Mouse (Mus musculus): ENCODE measurements around the gene Fry. TPM values are rescaled to one million over a fixed set of nuclear protein-coding genes. Genes with fewer than 3 reads are reported as not detected.

The Fry gene
- total RNA-seq, 1 experiment from 2014 or later, result 51.4 TPM

- no peak for ATAC-seq (replicated peaks; ENCODE audit: insufficient number of reproducible peaks, low FRiP score, low TSS enrichment, poor library complexity, severe bottlenecking)
These were observed 77.2 kb downstream of the Fry start for GRCm38 (mm10) chr5:150195514-150196210.

DNA sequence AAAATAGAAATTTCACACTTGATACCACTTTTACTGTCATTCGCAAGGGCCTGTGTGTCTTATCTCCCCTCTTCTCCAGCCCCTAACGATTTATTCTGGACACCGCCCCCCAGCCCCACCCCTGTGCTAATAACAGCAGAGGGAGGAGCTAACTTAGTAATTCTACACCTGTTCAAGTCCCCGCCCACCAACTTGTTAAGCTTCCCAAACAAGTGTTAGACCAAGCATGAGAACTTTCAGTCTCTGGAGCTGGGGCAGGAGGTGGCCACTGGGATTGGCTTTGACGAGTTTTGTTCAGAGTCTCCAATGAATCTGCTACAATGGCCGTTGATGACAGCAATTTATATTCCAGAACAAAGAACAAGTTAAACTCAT is 77.8 kb downstream of the Fry start:
- ATAC-seq (replicated peaks; ENCODE audit: insufficient number of reproducible peaks, low FRiP score, low TSS enrichment, poor library complexity, severe bottlenecking), result no peak

GRCm38 (mm10) chr5:150196881-150197311 is 78.5 kb downstream of the Fry start:
- no peak for ATAC-seq (replicated peaks; ENCODE audit: insufficient number of reproducible peaks, low FRiP score, low TSS enrichment, poor library complexity, severe bottlenecking)

DNA sequence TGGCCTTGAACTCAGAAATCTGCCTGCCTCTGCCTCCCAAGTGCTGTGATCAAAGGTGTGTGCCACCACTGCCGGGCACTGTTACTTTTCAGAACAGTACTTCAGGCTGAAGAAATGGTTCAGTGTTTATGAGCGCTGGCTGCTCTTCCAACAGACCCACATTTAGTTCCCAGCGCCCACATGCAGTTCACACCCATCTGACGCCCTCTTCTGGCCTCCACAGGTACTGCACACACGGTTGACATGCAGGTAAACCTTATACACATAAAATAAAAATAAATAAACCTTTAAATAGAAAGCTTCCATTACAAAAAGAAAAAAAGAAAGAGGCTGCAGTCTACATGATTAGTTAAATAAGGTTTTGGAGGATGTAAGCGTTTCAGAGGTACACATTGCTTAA is 88.3 kb downstream of the Fry start:
- no peak for ATAC-seq (replicated peaks; ENCODE audit: insufficient number of reproducible peaks, low FRiP score, low TSS enrichment, poor library complexity, severe bottlenecking)

DNA sequence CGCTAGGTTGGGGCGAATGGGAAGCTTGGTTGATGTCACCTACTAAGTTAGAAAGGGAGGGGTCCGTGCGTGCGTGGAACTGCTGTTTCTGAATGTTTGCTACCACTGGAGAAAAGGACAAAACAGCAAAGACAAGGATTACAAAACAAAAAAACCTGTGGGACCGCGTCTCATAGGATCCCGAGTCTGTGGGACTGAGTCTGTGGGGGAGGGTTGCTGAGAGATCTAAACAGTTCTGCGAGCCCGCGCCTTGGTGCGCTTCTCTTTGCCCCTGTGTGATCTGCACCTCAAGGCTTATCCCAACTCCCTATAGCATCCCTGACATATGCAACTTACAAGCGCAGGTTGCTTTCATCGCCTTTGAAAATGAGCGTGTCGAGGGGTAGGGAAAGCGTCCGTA is 89.2 kb downstream of the Fry start:
- ATAC-seq (replicated peaks; ENCODE audit: insufficient number of reproducible peaks, low FRiP score, low TSS enrichment, poor library complexity, severe bottlenecking), result no peak

DNA sequence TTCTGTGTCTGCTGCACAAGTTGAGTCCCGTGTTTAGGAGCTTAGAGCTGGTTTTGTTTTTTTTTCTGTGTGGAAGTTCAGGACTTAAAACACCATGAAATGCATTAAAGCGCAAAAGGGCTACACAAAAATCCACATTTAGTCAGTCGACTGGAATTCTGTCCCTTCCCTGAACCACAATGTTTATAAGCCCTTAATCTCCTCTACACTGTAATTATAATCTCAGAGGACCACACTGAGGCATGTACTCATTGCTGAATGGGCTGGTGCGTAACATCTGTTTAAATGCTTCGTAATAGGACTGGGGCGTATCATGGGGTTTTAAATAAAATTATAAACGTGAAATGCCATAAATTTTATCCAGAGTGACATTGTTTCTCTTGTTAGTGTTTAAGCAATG is 89.6 kb downstream of the Fry start:
- ATAC-seq (replicated peaks; ENCODE audit: insufficient number of reproducible peaks, low FRiP score, low TSS enrichment, poor library complexity, severe bottlenecking), result no peak

DNA sequence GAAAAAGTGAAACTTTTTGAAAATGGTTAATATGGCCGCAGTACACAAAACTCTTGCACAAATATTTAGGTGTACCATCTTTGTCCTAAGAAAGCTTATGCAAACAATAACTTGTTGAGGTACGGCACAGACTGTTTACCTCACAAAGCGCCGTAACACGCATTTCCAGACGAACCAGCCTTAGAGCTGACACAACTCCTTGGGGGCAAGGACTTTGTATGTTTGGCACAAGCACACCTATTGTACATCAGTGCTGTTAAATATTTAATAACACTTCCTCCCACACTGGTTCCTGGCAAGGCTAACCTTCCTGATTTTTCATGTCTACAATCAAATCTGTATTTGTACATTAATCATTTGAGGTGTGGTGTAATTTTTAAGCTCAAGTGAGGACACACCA is 95.6 kb downstream of the Fry start:
- no peak for ATAC-seq (replicated peaks; ENCODE audit: insufficient number of reproducible peaks, low FRiP score, low TSS enrichment, poor library complexity, severe bottlenecking)

DNA sequence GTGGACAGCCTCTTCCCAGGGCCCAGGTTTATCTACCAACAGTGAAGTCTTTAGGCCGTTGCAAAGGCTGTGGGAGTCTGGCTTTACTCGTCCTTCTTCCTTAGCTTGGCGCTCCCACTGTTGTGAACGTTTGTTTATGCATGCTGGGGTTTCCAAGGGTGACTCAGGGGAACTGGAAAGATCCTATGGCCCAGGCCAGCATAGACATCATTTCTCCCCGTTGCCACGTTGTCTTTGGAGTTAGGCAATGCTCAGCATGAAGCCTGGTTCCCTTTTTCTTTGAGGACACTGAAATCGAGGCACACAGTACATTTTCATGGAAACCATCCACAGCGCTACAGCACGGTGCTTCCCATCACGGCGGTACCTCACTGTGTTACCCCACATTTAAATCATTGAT is 97.6 kb downstream of the Fry start:
- ATAC-seq (replicated peaks; ENCODE audit: insufficient number of reproducible peaks, low FRiP score, low TSS enrichment, poor library complexity, severe bottlenecking), result peak; percentile 75

GRCm38 (mm10) chr5:150219457-150219856 is 101.0 kb downstream of the Fry start:
- ATAC-seq (replicated peaks; ENCODE audit: insufficient number of reproducible peaks, low FRiP score, low TSS enrichment, poor library complexity, severe bottlenecking), result no peak

- 0 out of 2 replicates have a peak, but pooled peaks have one; percentile 24 for ATAC-seq (replicated peaks; ENCODE audit: insufficient number of reproducible peaks, low FRiP score, low TSS enrichment, poor library complexity, severe bottlenecking)
These were observed 101.9 kb downstream of the Fry start for GRCm38 (mm10) chr5:150220333-150220732.

GRCm38 (mm10) chr5:150221806-150222205 is 103.4 kb downstream of the Fry start:
- ATAC-seq (replicated peaks; ENCODE audit: insufficient number of reproducible peaks, low FRiP score, low TSS enrichment, poor library complexity, severe bottlenecking), result no peak

DNA sequence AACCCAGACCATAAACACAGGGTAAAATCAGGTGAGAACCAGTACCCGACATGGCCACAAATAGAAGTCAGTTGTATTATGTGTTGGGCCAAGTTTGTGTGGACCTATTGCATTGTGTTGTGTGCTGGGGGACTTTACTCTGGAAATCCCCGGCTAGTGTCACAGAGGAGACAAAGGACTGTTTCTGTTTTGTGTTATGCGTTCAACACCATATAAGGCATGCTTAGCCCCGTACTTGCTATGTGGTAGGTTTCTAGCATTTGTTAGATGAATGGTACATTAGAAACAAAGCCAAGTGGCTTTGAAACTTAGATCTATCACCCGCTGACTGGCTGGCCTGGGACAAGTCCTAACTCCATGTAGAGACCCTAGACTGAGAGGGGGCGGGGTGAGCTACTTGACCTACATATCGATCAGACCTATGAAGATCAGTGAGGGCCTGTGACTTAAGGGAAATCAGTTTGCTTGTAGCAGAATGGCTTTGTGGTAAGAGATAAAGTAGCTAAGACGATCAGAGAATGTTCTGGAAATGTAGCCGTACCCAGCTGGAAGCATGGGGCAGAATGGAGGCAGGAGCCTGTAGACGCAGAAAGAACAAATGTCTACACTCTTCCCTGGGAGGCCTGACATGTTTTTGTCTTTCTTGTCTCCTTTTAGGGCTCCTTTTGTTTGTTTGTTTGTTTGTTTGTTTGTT is 105.2 kb downstream of the Fry start:
- no peak for ATAC-seq (replicated peaks; ENCODE audit: insufficient number of reproducible peaks, low FRiP score, low TSS enrichment, poor library complexity, severe bottlenecking)

DNA sequence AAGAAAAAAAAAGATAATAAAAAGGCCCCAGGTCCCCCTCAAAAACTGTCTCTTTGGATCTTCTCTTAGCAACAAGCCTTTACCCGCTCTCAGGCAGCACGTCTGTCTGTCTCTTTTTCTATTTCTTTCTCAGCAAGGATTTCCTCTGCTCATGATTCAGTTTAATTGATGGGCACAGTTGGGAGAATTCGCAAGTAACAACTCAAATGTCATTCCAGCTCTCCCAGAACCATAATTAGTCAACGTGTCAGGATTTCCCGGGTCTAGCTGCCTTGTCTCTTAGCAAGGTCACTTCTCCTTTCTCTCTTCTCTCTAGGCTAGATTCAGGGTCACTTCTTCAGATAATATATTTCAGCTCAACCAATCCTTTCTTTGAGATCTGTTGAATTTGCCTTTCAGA is 110.6 kb downstream of the Fry start:
- ATAC-seq (replicated peaks; ENCODE audit: insufficient number of reproducible peaks, low FRiP score, low TSS enrichment, poor library complexity, severe bottlenecking), result no peak

DNA sequence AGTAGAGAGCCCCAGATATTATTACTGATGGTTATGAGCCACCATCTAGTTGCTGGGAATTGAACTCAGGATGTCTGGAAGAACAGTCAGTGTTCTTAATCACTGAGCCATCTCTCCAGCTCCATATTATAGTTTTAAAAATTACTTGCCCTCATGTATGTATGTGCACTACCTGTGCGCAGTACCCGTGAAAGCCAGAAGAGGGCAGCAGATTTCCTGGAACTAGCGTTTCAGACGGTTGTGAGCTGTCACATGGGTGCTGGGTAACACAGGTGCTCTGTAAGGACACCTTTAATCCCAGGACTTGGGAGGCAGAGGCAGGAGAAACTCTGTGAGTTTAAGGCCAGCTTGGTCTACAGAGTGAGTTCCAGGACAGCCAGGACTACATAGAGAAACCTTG is 111.3 kb downstream of the Fry start:
- no peak for ATAC-seq (replicated peaks; ENCODE audit: insufficient number of reproducible peaks, low FRiP score, low TSS enrichment, poor library complexity, severe bottlenecking)

DNA sequence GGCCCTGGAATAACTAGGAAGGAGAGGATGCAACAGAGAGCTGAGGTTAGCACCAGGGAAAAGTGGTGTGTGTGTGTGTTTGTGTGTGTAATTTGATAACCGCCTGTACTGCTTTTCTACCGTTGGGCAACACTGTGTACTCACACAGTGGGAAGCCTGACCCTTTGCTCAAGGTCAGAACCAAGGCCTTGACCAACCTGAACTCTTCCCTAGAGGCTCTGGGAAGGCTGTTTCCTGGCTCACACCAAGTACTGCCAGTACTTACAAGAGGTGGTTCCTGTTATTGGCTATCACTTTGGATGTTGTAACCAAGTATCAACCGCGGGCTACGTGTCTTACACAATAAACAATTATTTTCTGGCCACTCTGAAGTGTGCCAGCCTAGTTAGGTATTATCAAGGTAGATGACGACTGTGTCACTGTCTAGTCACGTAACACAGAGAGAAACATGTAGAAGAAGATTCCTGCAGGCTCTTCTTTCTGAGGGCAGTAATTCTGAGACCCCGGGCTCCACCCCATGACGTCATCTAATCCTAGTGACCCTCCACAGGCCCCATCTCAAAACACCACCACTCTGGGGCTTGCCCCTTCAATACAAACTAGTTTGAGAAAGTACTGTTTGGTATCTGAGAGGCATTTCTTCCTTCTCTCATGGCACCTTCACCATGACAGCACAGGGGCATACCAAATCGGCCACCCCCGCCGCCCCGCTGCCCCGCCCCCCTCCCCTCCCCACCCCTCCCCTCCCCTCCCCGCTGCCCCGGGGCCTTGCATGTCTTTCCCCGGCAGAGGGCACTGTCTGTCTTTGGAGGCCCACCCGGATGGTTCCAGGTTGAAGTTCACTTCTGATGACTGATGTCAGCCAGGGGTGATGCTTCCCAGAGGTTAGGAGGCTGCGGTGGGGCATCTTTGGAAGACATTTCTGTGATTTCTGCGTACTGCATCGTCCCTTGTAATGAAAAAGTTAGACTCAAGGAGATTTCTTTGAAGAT is 114.0 kb downstream of the Fry start:
- 0 out of 2 replicates have a peak, but pooled peaks have one; percentile 27 for ATAC-seq (replicated peaks; ENCODE audit: insufficient number of reproducible peaks, low FRiP score, low TSS enrichment, poor library complexity, severe bottlenecking)

DNA sequence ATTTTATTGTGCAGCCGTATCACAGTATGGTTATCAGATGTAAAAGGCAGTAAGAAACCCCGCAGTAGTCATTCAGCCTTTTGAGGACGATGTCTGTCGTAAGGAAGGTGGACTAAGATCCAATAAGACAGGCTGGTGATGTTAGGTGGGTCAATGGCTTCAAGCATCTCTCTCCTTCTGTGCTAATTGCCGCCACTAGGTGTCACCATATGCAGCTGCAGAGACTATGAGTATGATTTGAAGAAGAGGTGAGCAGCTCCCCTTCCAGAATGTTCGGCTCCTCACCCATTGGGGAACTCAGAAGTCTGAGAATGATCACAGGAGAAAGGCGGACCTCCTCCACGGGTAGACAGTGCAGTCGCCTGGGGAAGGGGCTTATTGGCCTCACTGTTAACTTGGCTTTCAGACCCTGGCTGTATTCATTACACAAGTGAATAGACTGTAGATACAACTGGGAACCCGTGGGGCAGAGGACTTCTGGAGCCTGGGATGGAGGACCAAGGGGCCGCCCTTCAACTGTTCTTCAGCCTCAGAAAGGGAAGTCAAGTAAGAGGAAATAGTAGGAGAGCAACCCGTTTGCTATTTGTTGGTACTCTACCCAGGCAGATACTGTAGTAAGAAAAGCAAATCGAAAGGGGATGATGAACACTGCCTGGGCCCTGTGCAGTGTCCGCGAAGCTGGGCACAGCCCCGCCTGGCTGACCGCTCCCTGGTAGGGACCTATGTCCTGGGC is 114.9 kb downstream of the Fry start:
- peak; percentile 56 for ATAC-seq (replicated peaks; ENCODE audit: insufficient number of reproducible peaks, low FRiP score, low TSS enrichment, poor library complexity, severe bottlenecking)

DNA sequence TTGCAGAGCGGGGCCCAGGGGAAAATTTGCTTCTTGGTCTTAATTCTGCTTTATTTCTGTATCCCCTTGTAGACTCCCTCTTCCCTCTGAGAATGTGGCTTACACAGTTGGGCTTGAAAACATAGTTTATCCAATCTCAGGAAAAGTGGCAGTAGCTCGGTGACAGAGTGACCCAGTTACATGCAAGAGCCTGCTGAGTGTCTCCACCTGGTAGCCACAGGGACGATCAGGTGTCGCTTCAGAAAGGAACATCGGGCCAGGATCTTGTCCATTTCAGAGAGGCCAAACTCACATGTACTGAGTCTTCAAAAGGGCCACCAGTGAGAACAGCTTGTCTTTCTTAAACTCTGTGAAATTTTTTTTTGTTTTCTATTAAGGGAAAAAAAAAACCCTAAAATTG is 117.5 kb downstream of the Fry start:
- ATAC-seq (replicated peaks; ENCODE audit: insufficient number of reproducible peaks, low FRiP score, low TSS enrichment, poor library complexity, severe bottlenecking), result no peak

GRCm38 (mm10) chr5:150236597-150236996 is 118.2 kb downstream of the Fry start:
- ATAC-seq (replicated peaks; ENCODE audit: insufficient number of reproducible peaks, low FRiP score, low TSS enrichment, poor library complexity, severe bottlenecking), result no peak

DNA sequence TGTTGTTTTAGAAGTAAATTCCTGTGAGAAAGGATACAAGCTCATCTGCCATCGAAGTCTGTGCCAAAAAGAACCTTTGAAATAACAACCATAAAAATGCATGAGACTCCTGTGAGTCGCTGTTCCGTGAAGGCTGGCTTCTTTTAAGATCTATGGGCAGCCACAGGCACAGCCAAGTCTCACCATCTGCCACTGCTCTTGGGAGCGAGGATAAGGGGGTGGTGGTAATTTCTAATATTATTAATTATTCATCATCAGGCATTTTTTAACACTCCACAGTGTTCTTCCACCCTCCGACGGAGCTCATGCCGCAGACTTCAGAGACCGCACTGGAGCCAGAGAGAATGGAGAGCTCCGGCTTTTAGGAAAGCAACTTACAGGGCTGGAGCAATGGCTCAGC is 123.2 kb downstream of the Fry start:
- no peak for ATAC-seq (replicated peaks; ENCODE audit: insufficient number of reproducible peaks, low FRiP score, low TSS enrichment, poor library complexity, severe bottlenecking)

Data from monocyte, adult 5-6 weeks (primary cell).